Mouse (Mus musculus) ES-E14 (cell line): ENCODE measurements around the gene Cnpy4.

Experiments
- CHD2 ChIP-seq: IDR thresholded peaks from 2 replicates; pipeline ENCODE4 v1.6.1; 2014; ENCODE audit warnings: mild to moderate bottlenecking, low read depth, low read length, inconsistent platforms
- HCFC1 ChIP-seq: IDR thresholded peaks from 2 replicates; pipeline ENCODE4 v1.6.1; 2012; ENCODE audit warnings: low read length, inconsistent platforms, borderline replicate concordance; ENCODE audit not compliant: insufficient read depth
- MAFK ChIP-seq: IDR thresholded peaks from 2 replicates; pipeline ENCODE4 v1.6.1; 2014; ENCODE audit warnings: mild to moderate bottlenecking, low read depth, low read length, inconsistent platforms; ENCODE audit not compliant: insufficient read depth
- ZC3H11A ChIP-seq: IDR thresholded peaks from 2 replicates; pipeline ENCODE4 v1.6.1; 2012; ENCODE audit warnings: low read depth, mild to moderate bottlenecking, inconsistent platforms, low read length, borderline replicate concordance

GRCm38 (mm10) chr5:138202086-138202485, 14.8 kb downstream of the Cnpy4 start:
- no peak for TF ChIP-seq MAFK
- no peak for TF ChIP-seq CHD2
- no peak for TF ChIP-seq HCFC1
- TF ChIP-seq ZC3H11A = no peak
